Mouse (Mus musculus): ENCODE data around the gene Vipr2.
A peak's percentile ranks its signal among the peaks of the same experiment; 100 is the strongest.

Vipr2 gene

DNA sequence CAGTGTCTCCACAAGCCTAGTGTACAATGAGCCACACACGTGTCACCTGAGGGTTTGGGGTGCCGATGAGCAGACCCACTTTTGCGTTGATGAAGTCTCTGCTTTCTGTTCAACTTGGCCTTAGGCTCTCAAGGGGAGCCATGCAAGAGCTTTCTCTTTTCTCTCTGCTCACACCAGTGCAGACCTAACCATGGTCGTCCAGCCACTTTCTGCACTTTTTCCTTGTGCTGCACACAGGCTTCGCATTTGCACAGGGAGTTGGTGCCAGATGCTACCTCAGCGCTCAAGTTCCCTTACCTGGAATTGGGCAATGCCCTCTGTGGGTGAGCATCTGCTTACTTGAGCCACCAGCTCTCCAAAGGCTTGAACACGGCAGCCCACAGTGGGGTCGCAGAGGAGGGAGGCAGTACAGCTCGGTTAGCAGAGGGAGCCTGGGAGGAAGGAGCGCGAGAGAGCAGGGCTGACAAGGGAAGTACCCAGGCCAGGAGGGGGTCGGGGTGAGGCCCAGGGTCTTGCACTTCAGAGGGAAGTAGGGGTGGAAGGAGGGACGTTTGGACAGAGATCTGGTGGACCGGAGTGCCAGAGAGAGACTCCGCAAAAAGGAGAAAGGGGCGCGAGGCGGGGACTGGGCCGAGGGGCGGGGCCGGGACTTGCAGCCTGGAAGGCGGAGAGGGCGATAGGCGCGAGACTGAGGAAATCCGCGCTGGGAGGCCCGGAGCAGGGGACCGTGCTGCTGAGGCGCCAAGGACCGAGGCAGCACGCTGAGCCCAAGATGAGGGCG is at the start of gene Vipr2:
Gene Vipr2, plus strand, starts transcription at position 653 of the 781 bp plus-strand sequence.
- DNase-seq (ENCODE audit: low spot score in 2 of 2): peak; percentile 24 to 51

DNA sequence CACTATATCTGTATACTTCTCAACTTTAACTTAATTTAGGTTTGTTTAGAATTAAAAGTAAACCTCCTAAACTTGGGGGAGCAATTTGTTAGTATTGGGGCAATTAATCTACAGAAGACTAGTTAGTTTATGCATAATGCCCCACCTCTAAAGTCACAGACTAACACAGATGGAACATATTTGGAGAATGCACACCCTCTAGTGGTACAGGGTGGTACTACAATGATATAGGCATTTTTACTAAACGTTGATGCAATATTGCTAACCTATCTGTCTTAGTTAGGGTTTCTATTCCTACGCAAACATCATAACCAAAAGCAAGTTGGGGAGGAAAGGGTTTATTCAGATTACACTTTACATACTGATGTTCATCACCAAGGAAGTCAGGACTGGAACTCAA is 49.4 kb upstream of the Vipr2 start:
- DNase-seq (ENCODE audit: low spot score in 2 of 2): no peak

DNA sequence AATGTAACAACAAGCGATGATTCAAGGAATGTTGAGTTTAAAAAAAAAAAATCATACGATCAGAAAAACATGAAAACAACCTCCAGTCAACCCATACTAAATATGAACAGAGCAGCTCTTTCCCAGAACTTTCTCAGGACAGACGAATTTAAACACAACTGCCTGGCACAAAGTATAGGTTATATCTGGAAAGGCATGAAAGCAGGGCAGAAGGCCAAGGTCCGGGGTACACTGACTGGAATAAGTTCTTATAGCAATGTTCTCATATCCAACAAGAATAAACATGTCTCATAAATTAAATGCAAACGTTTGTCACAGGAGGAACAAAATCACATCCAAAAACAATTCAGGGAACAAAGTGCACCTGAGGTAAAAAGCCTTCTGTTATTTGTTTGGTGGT is 42.2 kb upstream of the Vipr2 start:
- DNase-seq (ENCODE audit: low spot score in 2 of 2): no peak

DNA sequence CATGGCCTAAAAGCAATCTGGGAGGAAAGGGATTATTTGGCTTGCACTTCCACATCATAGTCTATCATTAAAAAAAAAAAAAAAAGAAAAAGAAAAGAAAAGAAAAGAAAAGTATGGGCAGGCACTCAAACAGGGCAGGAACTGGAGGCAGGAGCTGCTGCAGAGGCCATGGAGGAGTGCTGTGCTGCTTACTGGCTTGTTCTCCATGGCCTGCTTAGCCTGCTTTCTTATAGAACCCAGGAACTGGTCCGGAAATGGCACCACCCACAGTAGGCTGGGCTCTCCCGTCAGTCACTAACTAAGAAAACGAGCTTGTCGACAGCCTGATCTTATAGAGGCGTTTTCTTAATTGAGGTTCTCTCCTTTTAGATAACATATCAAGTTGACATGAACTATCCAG is 32.7 kb upstream of the Vipr2 start:
- DNase-seq (ENCODE audit: low spot score in 2 of 2): no peak

DNA sequence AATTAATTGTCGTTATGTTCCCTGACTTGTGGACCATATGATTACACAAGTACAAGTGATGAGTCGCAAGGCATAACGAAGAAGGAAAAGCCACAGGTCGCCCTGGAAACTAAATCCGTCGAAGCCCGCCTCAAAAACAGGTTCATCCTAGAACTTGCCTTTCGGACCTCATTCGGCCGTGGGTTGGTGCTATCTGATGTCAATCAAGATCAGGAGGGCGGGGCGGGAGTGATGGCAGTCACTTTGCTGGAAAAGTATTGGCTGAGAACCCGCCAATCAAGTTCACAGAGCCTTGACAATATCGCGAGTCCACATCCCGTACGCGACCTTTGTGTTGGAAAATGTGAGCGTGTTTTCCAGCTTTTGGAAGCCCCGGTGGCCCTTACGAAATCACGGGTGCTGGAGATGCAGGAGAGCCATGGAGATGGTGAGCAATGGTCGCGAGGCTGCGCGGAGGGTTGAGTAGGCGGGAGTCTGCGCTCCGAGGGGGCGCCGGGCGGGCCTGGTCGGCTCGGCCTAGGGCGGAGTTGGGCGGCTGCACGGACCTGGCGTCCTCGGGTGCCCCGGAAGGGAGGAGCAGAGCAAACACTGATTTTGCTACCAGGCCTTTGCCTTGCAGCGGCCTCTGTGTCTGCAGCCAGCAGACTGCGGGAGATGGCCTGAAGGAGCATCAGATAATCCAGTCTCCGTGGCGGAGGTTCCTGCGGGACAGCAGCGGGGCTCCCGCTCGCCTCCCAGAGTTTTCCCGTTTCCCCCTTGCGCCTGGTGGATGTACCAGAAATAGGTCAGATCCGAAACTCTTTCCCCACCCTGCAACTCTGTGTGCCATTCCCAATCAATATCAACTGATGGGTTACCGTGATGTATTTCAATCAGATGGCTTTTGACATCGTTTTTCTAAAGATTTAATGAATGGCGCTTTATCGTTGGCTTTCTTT is 29.8 kb upstream of the Vipr2 start, which contains the start of gene Zfp386:
Gene Zfp386, plus strand, starts transcription at position 285 of the 938 bp plus-strand sequence.
- peak; percentile 95 to 99 for DNase-seq (ENCODE audit: low spot score in 2 of 2)

DNA sequence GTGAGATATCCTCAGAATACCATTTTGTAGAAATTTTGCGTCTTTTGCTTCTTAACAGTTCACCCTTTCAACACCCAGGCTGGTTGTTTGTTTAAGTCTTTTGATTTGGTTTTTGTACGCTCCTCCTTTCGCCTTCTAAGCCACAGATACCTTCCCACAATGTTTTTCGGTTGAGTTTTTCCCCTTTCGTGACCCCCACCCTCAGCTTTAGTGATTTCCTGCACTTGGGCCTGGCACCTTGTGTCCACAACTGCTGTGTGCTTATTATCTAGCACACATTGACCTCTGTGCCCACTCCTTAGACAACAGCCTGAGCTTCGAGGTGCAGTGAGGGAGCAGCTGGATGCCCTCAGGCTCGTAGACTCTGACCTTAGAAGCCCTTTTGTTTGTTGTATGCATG is 28.8 kb upstream of the Vipr2 start:
- no peak for DNase-seq (ENCODE audit: low spot score in 2 of 2)

DNA sequence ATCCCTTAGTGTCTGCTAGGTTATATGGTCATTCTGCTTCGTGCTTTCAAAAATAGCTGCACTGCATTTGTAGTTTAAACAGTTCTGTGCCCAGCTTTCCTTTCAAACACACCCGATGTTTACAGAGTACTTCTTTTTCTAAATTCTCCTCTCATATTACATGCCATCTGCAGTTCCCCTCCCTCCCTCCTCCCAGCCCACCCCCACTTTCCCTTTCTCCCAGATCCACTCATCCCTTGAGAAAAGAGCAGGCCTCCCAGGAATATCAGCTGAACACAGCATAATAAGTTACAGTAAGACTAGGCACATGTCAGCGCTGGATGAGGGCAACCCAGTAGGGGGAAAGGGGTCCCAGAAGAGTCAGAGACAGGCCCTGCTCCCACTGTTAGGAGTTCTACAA is 28.3 kb upstream of the Vipr2 start:
- DNase-seq (ENCODE audit: low spot score in 2 of 2): no peak

DNA sequence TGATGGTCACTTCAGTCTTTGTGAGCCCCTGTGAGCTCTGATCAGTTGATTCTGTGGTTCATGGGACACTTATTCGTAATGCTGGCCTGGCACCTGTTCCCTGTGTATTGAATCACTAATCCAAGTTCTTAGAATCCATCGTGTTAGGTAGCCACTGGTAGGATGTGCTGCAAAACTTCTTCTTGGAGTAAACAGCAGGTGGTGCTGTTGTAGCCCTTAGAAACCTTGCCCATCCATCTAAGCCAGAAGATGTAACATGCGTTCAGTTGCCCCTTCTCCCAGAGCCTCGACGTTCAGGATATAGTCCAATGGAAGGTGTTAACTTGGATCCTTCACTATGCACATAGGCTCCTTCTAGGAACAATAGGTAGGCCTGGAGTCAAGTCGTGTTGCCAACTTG is 27.8 kb upstream of the Vipr2 start:
- no peak for DNase-seq (ENCODE audit: low spot score in 2 of 2)

DNA sequence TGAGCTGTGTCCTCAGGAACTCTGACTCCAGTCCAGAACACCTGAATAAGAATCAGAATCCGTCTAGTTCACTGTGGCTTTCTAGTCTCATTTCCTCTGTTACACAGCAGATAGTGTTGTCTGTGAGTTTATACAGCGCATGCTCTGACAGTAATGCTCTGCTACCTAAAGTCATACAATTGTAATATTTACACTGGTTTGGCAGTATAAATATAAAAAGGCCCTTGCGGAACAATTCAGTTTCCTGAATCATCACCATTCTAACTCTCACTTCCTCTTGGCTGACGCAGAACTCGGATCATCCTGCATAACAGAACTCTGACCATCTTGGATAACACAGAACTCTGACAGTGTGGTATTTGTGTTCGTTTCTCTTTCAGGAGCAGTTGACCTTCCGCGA is 23.2 kb upstream of the Vipr2 start:
- no peak for DNase-seq (ENCODE audit: low spot score in 2 of 2)

DNA sequence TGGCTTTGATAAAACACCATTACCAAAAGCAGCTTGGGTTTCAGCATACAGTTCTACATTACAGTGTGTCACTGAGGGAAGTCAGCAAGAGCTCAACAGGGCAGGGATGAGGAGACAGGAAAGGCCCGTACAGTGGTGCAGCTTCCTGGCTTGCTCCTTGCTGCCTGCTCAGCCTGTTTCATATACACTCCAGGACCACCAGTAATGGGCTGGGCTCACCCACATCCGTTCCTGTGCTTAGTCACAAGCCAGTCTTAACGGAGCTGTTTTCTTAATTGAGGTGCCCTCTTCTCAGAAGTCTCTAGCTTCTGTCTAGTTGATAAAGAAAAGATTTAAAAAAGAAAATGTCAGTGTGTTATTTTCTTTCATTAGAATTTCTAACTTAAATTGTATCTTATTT is 21.4 kb upstream of the Vipr2 start:
- no peak for DNase-seq (ENCODE audit: low spot score in 2 of 2)

DNA sequence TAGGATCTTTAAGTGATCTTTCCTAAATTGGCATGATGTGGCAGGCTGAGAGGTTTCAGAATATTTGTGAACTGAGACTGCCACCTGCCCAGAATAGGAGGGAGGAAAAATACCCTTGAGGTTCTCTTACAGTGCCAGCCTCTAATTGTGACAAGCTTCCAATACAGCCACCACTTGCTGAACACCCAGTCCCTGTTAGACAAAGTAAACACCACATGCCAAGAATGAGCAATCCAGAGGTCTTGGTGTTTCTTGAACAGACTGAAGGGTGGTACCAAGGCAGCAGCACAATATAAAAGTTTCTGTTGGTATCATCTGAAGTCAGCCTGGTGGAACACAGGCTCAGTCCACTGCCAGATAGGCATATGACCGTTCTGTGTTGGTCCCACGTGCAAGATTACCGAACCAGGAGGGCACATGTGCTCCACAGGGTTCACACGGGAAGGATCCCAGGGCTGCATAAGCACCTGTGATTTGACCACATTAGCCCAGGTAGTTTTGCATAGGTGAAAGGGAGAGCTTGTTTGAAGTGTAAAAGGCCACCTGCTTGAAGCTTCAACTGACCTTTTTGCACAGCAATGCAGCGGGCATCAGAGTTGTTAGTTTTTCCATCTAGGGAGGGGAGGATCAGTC is 15.8 kb upstream of the Vipr2 start:
- DNase-seq (ENCODE audit: low spot score in 2 of 2): no peak

DNA sequence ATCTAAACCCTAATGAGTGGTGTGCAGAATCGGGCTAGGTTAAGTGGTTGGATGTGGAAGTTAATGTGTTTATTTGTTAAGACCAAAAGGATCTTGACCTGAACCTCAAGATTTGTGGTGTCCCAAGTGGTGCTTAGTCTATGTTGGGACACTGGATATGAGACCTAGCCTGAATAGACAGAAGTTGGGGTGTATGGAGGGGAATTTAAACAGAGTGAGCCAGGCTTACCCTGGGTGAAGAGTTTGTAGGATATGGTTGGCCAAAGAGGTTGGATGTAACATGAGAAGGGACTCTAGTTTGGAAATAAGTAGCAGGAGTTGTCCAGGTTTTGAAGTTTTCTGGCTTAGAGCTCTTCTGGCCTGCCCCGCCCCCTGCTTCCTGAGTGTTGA is 15.3 kb upstream of the Vipr2 start:
- DNase-seq (ENCODE audit: low spot score in 2 of 2): no peak

DNA sequence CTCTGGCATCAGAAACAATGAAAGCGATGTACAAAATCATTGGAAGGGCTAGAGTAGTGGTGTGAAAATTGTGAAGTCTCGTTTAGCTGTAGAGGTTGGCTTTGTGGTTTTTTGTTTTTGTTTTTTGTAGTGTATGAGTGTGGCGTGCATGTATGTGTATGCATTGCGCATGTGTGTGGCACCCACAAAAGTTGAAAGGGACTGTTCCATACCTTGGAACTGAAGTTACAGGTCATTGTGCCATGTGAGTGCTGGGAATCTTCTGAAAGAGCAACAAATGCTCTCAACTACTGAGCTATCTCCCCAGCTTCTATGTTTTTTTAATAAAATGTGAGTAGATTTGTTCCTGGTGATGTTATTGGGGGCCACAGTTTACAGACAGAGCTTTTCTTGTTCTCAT is 14.5 kb upstream of the Vipr2 start:
- DNase-seq (ENCODE audit: low spot score in 2 of 2): no peak

DNA sequence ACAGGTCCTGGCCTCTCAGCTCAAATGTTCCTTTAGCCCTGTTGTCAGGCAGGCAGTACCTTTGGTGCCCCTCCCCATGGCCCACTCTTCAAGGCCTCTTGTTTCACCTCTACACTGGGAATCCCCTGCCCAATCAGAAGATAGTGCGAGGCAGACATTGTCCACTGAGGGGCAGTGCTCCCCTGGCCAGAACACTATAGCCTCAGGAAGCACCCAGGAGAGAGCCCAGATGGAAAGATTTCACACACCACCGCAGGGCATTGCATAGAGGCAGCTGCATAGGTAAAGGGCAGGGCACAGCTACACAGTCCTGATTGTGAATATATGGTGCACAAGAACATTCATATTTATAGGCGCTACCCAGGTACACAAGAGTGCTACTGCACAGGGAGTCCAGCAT is 6.5 kb upstream of the Vipr2 start:
- DNase-seq (ENCODE audit: low spot score in 2 of 2): peak; percentile 35 to 57

DNA sequence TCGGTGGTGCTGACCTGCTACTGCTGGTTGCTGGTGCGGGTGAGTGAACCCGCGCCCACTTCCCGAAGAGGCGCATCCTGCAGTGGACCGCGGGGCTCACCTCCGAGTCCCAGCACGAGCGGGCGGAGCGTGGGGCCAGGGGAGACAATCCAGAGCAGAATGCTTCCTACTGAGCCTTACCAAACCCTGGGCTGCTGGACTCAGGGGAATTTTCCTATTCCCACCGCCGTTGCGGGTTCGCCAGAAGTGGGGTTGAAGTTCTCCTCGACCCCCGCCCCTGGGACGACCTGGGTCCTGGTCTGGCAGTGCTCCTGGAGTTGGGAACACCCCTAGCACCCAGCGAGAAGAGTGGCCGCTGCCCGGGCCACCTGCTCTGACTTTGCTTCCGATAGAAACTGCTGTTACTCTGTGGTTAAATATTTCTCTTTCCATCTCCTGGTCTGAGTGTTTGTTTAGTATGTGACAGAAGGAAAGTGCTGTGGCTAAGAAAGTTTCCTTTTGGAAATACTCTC is 385 bp downstream of the Vipr2 start:
- no peak for DNase-seq (ENCODE audit: low spot score in 2 of 2)

DNA sequence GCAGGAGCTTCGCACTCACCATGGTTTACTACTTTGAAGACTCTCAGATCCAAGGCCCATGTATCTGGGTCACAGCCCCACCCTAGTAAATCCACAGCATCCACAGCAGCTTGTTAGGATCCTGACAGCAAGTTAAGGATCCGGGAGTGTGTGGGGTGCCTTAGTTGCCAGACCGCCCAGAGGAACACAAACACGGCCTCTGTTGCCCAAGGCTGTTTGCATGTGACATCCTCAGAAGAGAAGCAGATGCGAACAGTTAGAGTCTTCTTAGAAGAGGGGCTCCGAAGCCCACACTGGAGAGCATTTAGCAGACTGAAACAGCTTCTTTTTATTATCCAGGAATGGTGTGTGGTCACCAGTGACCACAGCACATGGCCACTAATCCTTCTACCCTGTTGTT is 5.6 kb downstream of the Vipr2 start:
- DNase-seq (ENCODE audit: low spot score in 2 of 2): no peak

DNA sequence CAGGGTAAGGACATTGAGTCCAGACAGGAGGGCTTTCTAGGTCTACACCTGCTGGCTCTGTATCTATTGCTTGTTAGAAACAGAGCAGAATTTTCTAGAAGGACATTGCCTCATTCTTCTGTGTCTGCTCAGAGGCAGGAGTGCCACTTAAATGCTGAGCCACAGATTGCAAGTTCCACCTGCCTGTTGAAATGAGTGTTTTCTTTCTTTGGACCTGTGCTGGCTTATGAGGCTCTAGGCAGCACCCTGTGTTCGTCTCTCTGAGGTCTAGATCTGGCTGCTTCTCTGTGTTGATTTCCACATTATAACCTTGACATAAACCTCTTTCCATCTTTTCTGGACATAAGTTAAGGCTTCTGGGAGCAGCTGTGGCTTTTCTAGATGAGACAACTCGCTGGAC is 6.8 kb downstream of the Vipr2 start:
- DNase-seq (ENCODE audit: low spot score in 2 of 2): no peak

DNA sequence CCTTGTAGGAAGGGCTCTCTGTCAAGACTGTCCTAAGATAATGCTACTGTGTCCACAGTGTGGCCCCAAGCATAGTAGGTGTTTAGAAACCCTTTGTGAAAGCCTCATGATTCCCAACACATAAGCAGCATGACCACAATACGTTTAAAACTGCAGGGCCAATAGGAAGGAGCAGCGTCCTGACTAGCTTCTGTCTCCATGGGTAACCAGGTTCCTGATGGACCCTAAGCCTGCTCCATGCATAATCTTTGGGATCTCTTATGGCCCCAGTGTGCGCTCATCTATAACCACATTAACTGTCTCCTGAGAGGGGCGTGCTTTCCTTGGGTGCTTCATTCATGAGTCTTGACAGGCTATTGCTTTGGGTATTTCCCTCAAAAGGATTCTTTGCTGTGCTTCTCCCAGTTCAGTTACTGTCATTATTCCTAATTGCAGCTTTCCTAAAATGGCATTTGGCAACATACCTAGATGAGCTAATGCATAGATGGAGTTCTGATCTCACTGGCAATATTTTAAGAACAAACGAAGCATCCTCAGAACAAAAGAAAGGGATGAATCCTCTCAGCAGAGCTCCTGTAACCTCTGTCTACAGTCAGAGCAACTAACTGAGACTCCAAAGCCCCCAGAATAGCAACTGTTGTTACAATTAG is 9.6 kb downstream of the Vipr2 start:
- no peak for DNase-seq (ENCODE audit: low spot score in 2 of 2)

DNA sequence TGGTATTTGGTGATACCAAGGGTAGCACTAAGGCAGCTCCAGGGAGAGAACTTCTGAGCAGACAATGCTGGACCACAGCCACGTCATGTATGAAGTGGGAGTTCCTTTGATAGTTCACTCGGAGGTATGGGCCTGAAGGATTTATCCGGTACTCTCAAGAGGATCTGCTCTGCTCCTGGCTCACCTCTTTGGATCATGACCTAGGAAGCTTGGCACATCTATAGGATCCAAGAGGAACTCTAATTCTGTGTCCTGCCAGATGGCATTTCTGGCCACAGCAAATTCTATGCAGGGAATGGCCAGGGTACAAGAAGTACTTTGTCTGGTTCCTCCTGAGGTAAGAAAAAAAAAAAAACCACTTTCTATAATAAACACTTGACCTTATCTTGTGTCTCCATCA is 12.3 kb downstream of the Vipr2 start:
- no peak for DNase-seq (ENCODE audit: low spot score in 2 of 2)

DNA sequence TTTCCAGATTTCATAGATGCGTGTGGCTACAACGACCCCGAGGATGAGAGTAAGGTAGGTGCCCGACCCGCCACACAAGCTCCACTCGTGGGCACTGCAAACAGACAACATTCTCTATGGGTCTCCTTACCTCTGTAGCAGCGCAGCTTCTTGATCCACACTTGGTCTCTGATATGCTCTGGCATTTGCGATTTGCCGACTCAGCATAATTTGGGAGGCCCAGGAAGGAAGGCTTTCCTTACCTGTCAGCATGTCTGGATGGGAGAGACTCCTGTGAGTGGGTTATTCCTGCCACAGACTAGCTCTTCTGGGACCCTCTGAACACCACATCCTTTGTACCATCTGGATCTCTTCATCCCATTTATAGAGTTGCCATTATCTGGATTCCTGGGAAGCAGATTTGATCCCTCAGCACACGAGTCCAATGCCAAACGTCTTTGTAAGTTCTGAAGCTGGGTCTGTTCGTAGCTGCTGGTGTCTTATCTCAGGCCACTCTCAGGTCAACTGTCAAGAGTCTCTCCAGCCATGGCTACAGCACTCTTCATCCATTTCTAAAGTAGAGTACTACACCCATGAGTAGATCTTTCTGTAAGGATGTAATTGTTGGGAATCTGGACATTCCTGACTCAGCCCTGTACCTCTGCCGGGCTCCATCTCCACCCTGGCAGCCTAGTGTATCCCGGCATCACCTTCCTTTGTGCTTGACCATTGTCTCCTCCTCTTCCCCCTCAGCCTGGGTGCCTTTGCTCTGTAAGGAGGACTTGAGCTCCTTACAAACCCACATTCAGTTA is 17.4 kb downstream of the Vipr2 start:
- DNase-seq (ENCODE audit: low spot score in 2 of 2): no peak

DNA sequence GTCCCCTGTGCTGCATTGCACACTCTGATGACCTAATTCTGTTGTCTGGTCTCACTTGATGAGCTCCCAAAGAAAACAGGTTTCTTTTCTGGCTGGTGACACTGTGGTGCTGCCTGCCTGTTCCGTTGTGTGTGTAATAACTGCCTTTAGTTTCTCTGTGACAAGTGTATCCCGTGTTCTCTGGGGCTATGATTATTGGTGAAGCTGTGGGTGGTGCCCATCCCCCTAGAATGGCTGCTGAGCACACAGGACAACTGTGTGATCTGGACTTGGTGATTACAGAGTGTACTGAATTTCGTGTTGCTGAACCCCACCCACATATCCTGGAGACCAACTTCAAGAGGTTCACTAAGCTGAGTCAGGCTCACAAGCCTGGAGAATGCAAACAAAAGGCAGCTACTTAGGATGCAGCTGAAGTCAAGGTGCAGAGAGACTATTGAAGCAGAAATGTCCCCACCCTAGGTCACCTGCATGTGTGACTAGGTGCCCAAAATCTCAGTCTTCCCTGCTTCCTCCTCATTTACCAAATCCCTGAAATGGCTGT is 18.9 kb downstream of the Vipr2 start:
- no peak for DNase-seq (ENCODE audit: low spot score in 2 of 2)

All from cerebellum, postnatal 4 days (tissue).